Mouse (Mus musculus) kidney, embryonic 16.5 days (tissue): ENCODE measurements around the gene Gm21992. TPM values are rescaled to one million over a fixed set of nuclear protein-coding genes. Genes with fewer than 3 reads are reported as not detected.

ENCODE experiments used
- polyA plus RNA-seq: library from polyadenylated mRNA; unstranded; fragments of >200 nt; fragmentation: Nextera tagmentation; extraction: Ambion mirVana; gene quantifications from 2 replicates; pipeline ENCODE4 v1.2.1, GENCODE M21; 2015

The Gm21992 gene
- polyA plus RNA-seq, 1 experiment from 2014 or later, result 30.4 TPM

Other genes with a start within 250 kb of the Gm21992 start
- gene Lrfn4, start 195.9 kb downstream of the Gm21992 start, polyA plus RNA-seq, result 4.5 and 6.0 TPM in 2 replicates
- 92.4 and 96.0 TPM in 2 replicates for gene Rce1, start 186.0 kb downstream of the Gm21992 start, polyA plus RNA-seq
- 2.0 and 4.3 TPM in 2 replicates for gene Gm960, start 112.9 kb downstream of the Gm21992 start, polyA plus RNA-seq
- 3.2 and 3.8 TPM in 2 replicates for gene Sptbn2, start 100.4 kb downstream of the Gm21992 start, polyA plus RNA-seq
- 75.5 and 77.2 TPM in 2 replicates for gene Rbm4b, start 55.1 kb downstream of the Gm21992 start, polyA plus RNA-seq
- 66.0 and 82.7 TPM in 2 replicates for gene Rbm4, start 17.7 kb downstream of the Gm21992 start, polyA plus RNA-seq
- gene Rbm14, start within 50 bp of the Gm21992 start, polyA plus RNA-seq, result 104 and 108 TPM in 2 replicates
- gene Ccs, start 27.7 kb upstream of the Gm21992 start, polyA plus RNA-seq, result 73.0 and 82.1 TPM in 2 replicates
- gene Ccdc87, start 27.8 kb upstream of the Gm21992 start, polyA plus RNA-seq, result not detected in 2 replicates
- 66.6 and 76.7 TPM in 2 replicates for gene Ctsf, start 43.5 kb upstream of the Gm21992 start, polyA plus RNA-seq
- gene Actn3, start 66.3 kb upstream of the Gm21992 start, polyA plus RNA-seq, result 9.4 and 11.0 TPM in 2 replicates
- gene Zdhhc24, start 67.1 kb upstream of the Gm21992 start, polyA plus RNA-seq, result 14.2 and 15.3 TPM in 2 replicates
- 6.5 and 7.2 TPM in 2 replicates for gene Bbs1, start 95.0 kb upstream of the Gm21992 start, polyA plus RNA-seq
- 113 and 124 TPM in 2 replicates for gene Dpp3, start 116.7 kb upstream of the Gm21992 start, polyA plus RNA-seq
- gene Peli3, start 131.5 kb upstream of the Gm21992 start, polyA plus RNA-seq, result 2.4 and 3.8 TPM in 2 replicates
- 102 and 106 TPM in 2 replicates for gene Mrpl11, start 150.5 kb upstream of the Gm21992 start, polyA plus RNA-seq
- not detected in 2 replicates for gene Npas4, start 178.7 kb upstream of the Gm21992 start, polyA plus RNA-seq
- gene Slc29a2, start 212.2 kb upstream of the Gm21992 start, polyA plus RNA-seq, result 6.4 and 7.1 TPM in 2 replicates
- gene B4gat1, start 227.2 kb upstream of the Gm21992 start, polyA plus RNA-seq, result 60.2 and 65.1 TPM in 2 replicates
- 1.9 and 3.8 TPM in 2 replicates for gene AC124502.3, start 227.3 kb upstream of the Gm21992 start, polyA plus RNA-seq
- 53.1 and 53.4 TPM in 2 replicates for gene Brms1, start 229.7 kb upstream of the Gm21992 start, polyA plus RNA-seq
- 3.6 and 4.8 TPM in 2 replicates for gene Rin1, start 238.9 kb upstream of the Gm21992 start, polyA plus RNA-seq